Mouse (Mus musculus): ENCODE measurements around the gene Krtap6-2. TPM values are rescaled to one million over a fixed set of nuclear protein-coding genes. Genes with fewer than 3 reads are reported as not detected.

The Krtap6-2 gene
- polyA plus RNA-seq (2012; rRNA removed; ENCODE audit: low replicate concordance): not detected in 2 replicates

DNA sequence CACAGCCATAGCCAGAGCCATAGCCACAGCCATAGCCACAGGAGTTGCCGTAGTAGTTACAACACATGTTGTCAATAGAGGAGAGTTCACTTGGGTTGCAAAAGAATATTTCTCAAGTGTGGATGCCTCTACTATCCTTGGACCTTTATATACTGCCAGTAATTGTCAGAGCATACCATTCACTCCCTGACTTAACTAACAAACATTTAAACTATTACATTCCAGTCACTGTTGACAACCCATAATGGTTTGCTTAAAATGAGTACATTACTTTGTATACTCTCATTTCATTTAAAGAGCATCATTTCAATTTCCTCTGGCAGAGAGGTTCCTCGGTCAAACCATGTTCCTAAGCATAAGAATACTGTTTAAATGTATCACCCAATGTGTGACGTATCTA is at the start of gene Krtap6-2:
Krtap6-2 (minus strand) TSS at position 101 of the 400 bp plus-strand sequence.

DNA sequence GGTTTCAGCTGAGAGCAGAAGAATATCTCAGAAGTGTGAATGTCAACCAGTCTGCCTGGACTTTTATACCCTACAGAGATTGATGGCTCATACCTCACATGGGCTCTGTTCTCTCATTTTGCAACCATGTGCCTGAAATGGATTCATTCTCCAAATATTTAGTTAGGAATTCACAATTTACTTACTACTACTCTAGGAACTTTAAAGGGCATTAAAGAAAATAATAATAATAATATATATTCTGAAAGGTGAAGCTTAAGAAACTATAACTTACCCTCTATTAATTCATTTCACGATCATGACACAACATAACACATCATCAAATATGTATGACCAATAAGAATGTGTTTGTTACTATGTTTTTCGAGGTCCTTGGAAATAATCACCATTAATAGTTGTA is 16.1 kb downstream of the Krtap6-2 start, which contains the start of gene Krtap21-1:
Krtap21-1 (minus strand) TSS at position 101 of the 400 bp plus-strand sequence.

Other genes starting within 250 kb of the Krtap6-2 start
- gene 1110057P08Rik, start 245.4 kb downstream of the Krtap6-2 start, polyA plus RNA-seq (2012; rRNA removed; ENCODE audit: low replicate concordance): not detected in 2 replicates
- not detected in 2 replicates for gene Krtap20-2, start 214.2 kb downstream of the Krtap6-2 start, polyA plus RNA-seq (2012; rRNA removed; ENCODE audit: low replicate concordance)
- not detected in 2 replicates for gene Krtap21-1, start 16.2 kb downstream of the Krtap6-2 start, polyA plus RNA-seq (2012; rRNA removed; ENCODE audit: low replicate concordance)
- gene Krtap8-1, start 67.8 kb upstream of the Krtap6-2 start, polyA plus RNA-seq (2012; rRNA removed; ENCODE audit: low replicate concordance): not detected in 2 replicates
- gene Krtap7-1, start 88.2 kb upstream of the Krtap6-2 start, polyA plus RNA-seq (2012; rRNA removed; ENCODE audit: low replicate concordance): not detected in 2 replicates
- gene Krtap11-1, start 151.1 kb upstream of the Krtap6-2 start, polyA plus RNA-seq (2012; rRNA removed; ENCODE audit: low replicate concordance): not detected in 2 replicates